Mouse (Mus musculus) brain, embryonic 14.5 days (tissue): ENCODE data around the gene Fbxl17. TPM values are rescaled to one million over a fixed set of nuclear protein-coding genes. Genes with fewer than 3 reads are reported as not detected.
A peak's percentile ranks its signal among the peaks of the same experiment; 100 is the strongest.

Source experiments
- DNase-seq: peaks from one replicate; pipeline ENCODE4 v3.0.0-alpha.2; 2011; ENCODE audit warnings: low read depth
- CTCF ChIP-seq: fragments of 200-500 bp; IDR thresholded peaks from 2 replicates; pipeline ENCODE4 v1.5.1; 2012; ENCODE audit warnings: inconsistent platforms, mild to moderate bottlenecking, moderate library complexity, borderline replicate concordance; ENCODE audit not compliant: insufficient read depth, insufficient read length; ENCODE audit errors: extremely low read depth
- POLR2A ChIP-seq: fragments of 200-500 bp; IDR thresholded peaks from 2 replicates; pipeline ENCODE4 v1.6.1; 2012; ENCODE audit warnings: mild to moderate bottlenecking, inconsistent platforms, borderline replicate concordance; ENCODE audit not compliant: poor library complexity, insufficient read depth, insufficient read length, severe bottlenecking; ENCODE audit errors: extremely low read depth
- polyA plus RNA-seq: library from polyadenylated mRNA; depleted of rRNA; stranded (reverse); fragments of >200 nt; gene quantifications from 2 replicates; pipeline ENCODE4 v1.2.3, GENCODE M21; 2012

Gene Fbxl17
- polyA plus RNA-seq, 1 experiment = 30.9 TPM

GRCm38 (mm10) chr17:63446971-63447679 is 52.7 kb downstream of the Fbxl17 start:
- peak; percentile 61 for DNase-seq

GRCm38 (mm10) chr17:63445212-63445611 is 54.6 kb downstream of the Fbxl17 start:
- TF ChIP-seq CTCF (no peak), POLR2A (no peak)
- DNase-seq = no peak

More at GRCm38 (mm10) chr17:63446971-63447679, 52.7 kb downstream of the Fbxl17 start:
- TF ChIP-seq POLR2A = no peak
- no peak for TF ChIP-seq CTCF

- no peak for TF ChIP-seq CTCF
- no peak for TF ChIP-seq POLR2A
Observed at GRCm38 (mm10) chr17:63437424-63437823, 62.4 kb downstream of the Fbxl17 start.

GRCm38 (mm10) chr17:63434081-63434480 is 65.7 kb downstream of the Fbxl17 start:
- peak; percentile 86 for DNase-seq
- TF ChIP-seq CTCF = peak; percentile 23; the same call in 1 of the 2 replicates
- TF ChIP-seq POLR2A = no peak

More at GRCm38 (mm10) chr17:63437424-63437823, 62.4 kb downstream of the Fbxl17 start:
- no peak for DNase-seq

GRCm38 (mm10) chr17:63431650-63432049 is 68.2 kb downstream of the Fbxl17 start:
- TF ChIP-seq CTCF (no peak), POLR2A (no peak)
- no peak for DNase-seq

- TF ChIP-seq POLR2A (no peak), CTCF (no peak)
- DNase-seq = no peak
Observed at GRCm38 (mm10) chr17:63430395-63431075, 69.3 kb downstream of the Fbxl17 start.

GRCm38 (mm10) chr17:63423851-63424250 is 76.0 kb downstream of the Fbxl17 start:
- TF ChIP-seq POLR2A = no peak
- no peak for TF ChIP-seq CTCF
- no peak for DNase-seq

- no peak for DNase-seq
- TF ChIP-seq CTCF = no peak
- no peak for TF ChIP-seq POLR2A
Observed at GRCm38 (mm10) chr17:63422685-63423084, 77.1 kb downstream of the Fbxl17 start.

GRCm38 (mm10) chr17:63421864-63422263 is 78.0 kb downstream of the Fbxl17 start:
- DNase-seq = no peak
- TF ChIP-seq CTCF = no peak
- TF ChIP-seq POLR2A = no peak

GRCm38 (mm10) chr17:63419503-63419902 is 80.3 kb downstream of the Fbxl17 start:
- TF ChIP-seq CTCF = no peak
- TF ChIP-seq POLR2A = no peak
- no peak for DNase-seq

- DNase-seq = peak; percentile 40
- TF ChIP-seq CTCF (peak; percentile 56; the same call in 1 of the 2 replicates), POLR2A (no peak)
Observed at GRCm38 (mm10) chr17:63413973-63414580, 85.7 kb downstream of the Fbxl17 start.

- DNase-seq = no peak
Observed at GRCm38 (mm10) chr17:63411564-63411963, 88.3 kb downstream of the Fbxl17 start.

GRCm38 (mm10) chr17:63410101-63410500 is 89.7 kb downstream of the Fbxl17 start:
- TF ChIP-seq CTCF (no peak), POLR2A (no peak)
- DNase-seq = no peak

More at GRCm38 (mm10) chr17:63411564-63411963, 88.3 kb downstream of the Fbxl17 start:
- TF ChIP-seq CTCF (no peak), POLR2A (no peak)
